Mouse (Mus musculus) WW6 (cell line): ENCODE measurements around the gene Osbpl11.

ENCODE experiments used
- DNase-seq: peaks from one replicate; pipeline ENCODE4 v3.0.0-alpha.2; 2013; ENCODE audit warnings: low read depth, low spot score

Gene Osbpl11

DNA sequence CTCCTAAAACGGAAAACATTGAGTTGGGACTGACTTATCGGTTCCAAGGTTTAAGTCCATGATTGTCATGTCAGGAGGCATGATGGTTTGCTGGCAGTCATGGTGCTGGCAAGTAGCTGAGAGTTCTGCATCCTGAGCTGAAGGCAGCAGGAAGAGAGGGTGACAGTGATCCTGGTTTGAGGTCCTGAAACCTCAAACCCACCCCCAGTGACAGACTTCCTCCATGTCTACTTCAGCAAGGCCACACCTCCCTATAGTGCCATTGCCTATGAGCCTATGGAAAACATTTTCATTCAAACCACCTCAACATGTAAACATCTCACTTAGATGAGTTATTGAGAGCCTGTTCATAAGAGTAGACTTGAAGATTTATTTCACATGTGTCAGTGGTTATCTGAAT lies 54.4 kb downstream of the Osbpl11 start:
- DNase-seq, result no peak

DNA sequence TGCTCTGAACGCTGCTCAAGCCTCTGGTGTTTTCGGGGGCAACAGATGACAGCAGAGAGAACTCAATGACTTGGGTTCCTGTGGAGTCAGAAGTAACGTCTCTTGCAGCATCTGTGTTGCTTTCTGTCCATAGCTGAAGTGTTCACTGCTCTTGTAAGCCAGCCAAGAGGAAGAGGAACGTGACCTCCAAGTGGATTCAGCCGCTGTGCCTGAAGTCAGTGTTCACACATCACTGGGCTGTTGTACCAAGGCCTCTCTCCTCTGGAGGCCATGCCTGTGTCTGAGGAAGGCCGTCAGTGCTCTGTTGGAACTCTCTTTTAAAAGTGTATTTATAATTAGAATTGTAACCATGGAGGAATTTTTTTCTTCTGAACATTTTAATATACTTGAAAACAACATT lies 57.2 kb downstream of the Osbpl11 start:
- no peak for DNase-seq

DNA sequence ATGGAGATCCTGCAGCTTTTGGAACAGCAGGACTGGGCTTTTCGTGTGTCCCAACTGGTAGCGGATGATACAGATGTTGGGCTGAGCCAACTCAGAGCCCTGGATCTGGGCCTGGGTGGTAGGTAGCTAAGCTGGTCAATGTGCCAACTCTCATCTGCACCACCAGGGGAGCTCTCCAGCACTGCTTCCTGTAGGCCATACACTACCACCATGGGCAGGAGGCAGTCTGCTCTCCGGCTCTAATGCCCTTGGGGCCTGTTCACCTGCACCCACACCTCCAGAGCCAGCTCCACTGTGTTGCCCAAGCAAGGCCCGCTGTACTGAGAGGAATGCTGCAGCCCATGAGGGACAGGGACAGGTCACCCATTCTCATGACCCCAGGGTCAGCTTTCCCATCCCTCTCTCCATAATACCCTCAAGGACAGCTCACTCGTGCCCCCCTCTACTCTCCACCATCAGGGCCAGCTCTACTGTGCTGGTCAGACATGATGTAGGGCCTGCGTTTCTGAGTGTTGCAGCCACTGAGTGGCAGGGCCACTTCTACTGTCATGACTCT lies 59.3 kb downstream of the Osbpl11 start:
- no peak for DNase-seq

DNA sequence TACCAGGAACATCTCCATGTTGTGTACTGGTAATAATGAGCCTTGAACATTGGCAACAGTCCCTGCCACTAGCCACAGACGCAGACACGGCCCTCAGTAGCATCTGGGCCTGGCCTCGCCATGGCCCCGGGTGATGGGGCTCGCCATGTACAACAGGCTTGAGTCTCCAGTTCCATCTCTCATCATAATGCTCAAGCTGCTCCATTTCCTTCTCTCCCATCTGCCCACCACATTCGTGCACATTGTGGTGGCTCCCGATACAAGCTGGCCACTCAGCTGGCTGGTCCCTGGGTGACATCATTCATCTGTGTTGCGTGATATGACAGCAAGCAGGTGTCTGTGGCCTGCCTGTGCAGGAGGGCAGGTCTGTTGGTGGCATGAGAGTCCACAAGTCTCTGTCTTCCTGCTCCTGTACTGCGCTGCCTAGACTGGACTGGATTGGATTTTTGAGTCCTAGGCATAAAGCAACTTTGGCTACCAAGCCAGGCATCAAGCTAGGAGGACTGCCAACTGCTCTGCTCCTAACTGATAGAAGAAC lies 60.1 kb downstream of the Osbpl11 start:
- no peak for DNase-seq

DNA sequence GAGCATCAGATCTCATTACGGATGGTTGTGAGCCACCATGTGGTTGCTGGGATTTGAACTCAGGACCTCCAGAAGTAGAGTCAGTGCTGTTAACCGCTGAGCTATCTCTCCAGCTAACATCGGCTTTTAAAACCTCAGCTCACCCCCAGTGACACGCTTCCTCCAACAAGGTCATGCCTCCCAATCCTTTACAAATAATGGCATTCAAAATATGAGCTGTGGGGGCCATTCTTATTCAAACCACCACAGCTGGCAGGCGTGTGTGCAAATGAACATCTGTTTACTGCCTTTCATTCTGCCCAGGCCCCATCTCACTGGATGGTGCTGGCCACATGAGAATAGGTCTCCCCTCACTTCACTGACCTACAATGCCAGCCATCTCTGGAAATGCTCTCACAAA lies 61.7 kb downstream of the Osbpl11 start:
- no peak for DNase-seq

DNA sequence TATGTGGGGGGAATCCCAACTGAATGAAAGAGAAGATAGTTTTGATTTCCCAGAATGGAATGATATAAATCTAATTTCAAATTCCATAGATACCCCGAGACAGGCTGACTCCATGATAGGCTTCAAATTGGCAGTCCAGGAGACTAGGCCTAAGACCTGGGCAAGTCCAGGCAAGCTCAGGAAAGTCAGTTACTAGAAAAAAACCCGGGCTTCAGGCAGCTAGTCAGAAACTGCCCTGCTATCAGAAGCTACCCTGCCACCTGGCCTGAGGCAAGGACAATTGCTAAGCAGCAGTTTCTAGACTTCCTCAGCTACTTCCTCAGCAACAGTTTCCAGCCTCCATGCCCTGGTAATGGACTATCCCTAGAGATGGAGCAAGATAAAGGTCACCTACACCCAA lies 62.1 kb downstream of the Osbpl11 start:
- no peak for DNase-seq

DNA sequence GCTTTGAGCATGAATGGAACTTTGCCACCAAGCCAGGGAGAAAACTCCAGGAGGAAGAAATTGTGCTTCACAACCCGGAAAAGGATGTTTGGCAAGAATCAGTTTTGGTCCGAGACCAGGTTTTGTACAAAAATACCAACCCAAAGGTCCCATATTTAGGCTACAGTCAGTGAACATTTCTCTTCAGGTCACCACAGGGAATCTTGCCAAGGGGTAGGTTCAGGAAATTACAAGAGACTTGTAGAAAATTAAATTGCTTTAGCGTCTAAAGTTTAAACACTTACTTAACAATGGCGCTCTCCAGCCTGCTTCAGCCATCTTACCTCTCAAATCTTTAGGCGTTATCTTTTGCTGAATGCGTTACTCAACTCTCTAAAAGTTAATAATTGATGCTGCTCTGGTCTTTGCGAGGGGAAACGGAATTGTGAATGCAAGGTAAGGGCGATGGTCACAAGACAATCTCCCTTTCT lies 65.8 kb downstream of the Osbpl11 start:
- no peak for DNase-seq

DNA sequence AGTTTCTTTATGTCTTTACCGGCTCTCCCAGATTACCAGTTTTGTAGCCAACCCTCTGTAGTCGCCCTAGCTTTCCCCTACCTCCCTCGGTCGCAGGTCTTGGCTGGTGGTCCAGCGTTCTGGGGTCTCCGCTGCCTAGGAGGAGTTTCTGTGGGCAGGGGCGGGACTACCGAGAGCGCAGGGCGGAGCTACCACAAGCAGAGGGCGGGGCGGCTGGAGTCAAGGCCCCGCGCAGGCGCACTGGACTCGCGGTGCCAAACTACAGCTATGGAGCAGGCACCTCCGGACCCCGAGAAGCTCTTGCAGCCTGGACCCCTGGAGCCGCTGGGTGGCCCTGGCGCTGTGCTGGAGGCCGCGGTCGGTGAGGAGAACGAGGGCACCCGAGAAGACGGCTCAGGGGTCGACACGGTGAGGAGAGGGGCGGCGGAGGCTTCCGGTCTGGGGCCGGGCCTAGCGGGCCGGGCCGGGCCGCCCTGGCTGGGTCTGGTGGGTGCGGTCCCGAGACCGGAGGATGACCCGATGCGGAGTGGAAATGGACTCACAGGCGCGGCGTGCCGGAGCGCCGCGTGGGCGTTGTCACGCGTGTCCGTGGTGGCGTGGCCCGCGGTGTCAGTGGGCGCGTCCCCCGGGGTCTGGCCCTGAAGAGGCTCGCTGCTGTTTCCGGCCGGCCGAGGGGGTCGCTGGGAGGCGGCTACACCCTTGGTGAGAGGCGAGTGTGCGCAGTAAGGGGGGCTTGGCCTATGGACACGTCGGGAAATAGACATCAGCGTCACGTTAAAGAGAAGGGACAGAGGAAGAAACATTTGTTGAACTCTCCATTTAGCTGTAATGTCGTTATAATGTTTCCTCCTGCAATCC lies 66.6 kb downstream of the Osbpl11 start, which contains the start of gene Snx4:
TSS of gene Snx4 (plus strand) at position 249 of the 858 bp plus-strand sequence.
- peak; percentile 86 for DNase-seq

DNA sequence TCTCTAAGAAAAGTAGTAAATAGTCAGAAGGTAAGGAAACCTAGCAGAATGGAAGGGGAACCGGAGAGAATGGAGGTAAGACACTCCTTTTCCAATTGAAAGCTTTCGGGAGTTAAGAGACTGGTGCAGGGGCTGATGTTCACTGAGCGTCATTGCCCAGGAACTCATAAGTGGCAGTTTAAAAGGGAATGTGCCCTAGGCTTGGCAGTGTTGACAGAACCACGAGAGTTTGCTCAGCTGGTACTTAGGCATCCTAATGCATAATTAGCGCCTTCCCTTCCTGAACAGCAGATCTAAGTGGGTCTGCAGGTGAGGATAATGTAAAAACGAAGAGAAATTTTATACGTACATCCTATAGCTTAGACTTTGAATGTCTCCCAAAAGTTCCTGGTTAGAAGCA lies 70.7 kb downstream of the Osbpl11 start:
- DNase-seq, result no peak

DNA sequence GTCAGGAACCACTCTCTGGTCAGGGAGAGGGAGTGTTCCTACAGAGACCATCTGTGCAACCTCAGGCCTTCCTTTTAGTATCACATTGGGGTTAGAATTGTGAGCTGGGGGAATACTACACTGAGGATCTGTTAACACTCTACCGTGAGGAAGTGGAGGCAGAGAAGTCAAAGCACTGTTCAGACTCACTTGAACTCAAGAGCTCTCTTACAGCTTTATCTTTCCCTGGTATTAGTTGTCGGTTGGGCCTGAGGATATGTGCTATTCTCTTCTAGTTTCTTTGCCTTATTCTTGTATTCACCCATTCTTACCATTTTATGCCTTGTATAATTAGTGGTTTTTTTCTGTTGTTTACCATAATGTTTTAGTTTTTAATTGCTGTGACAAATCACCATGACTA lies 73.7 kb downstream of the Osbpl11 start:
- no peak for DNase-seq

DNA sequence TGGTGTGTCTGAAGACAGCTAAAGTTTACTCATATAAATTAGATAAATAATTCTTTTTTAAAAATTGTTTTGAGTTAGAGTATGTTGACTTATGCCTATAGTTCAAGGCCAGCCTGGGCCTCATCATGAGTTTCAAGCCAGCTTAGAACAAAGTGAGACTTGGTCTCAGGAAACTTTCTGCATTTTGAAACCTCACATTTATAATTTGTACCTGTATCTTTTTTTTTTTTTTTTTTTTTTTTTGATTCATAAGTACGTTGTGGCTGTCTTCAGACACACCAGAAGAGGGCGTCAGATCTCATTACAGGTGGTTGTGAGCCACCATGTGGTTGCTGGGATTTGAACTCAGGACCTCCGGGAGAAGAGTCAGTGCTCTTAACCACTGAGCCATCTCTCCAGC lies 75.0 kb downstream of the Osbpl11 start:
- DNase-seq, result no peak

DNA sequence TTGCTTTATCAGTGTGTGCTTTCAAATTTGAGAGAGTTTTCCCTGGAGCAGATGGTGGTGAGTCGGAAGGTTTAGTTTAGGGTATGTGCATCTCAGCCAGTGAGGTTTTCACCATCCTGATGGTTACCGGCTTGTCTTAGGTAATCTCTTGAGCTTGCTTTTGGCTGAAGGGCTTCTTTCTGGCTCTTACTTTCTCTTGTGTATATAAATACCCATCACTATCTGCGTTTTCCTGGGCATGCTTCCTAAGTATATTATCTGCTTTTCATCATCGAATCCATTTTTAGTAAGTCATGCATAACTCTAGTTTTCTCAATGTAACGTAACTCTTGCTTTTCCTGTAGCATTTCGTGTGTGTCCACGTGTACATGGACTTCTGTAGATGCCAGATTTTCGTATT lies 76.0 kb downstream of the Osbpl11 start:
- no peak for DNase-seq

DNA sequence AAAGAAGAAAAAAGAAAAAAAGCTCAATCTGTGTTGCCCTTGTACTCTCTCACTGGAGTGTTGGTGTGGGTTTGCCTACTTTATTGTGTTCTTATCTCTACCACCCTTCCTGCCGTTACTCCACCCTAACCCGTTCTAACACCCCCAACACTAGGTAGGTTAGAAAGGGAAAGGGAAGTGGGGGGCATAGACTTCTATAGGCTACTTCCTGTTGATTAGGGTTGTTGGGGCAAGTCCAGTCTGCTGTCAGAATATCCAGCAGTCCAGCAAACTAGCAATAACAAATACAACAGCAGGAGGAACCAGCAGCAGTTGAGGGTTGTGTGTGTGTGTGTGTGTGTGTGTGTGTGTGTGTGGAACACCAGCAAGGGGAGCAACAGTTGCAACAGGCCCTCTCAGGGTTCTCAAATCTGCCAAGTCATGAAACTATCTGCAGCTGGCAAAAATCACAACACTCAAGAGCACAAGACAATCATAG lies 76.8 kb downstream of the Osbpl11 start:
- DNase-seq, result no peak

DNA sequence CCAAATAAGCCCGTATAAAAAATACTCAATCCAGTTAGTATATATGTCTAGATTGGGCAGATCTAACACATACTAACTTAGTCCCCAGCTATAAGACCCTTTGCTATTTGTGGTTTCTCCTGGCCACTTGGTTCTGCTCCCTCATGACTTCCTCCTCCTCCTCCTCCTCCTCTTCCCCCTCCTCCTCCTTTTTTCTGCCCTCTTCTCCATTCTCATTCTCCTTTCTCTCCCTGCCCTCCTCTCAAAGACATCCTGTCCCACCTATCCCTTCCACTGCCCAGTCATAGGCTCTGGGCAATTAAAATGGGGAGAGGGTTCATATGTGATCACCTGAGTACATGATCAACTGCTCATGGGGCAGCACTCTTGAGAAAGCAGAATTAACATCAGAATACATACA lies 77.2 kb downstream of the Osbpl11 start:
- DNase-seq, result no peak

DNA sequence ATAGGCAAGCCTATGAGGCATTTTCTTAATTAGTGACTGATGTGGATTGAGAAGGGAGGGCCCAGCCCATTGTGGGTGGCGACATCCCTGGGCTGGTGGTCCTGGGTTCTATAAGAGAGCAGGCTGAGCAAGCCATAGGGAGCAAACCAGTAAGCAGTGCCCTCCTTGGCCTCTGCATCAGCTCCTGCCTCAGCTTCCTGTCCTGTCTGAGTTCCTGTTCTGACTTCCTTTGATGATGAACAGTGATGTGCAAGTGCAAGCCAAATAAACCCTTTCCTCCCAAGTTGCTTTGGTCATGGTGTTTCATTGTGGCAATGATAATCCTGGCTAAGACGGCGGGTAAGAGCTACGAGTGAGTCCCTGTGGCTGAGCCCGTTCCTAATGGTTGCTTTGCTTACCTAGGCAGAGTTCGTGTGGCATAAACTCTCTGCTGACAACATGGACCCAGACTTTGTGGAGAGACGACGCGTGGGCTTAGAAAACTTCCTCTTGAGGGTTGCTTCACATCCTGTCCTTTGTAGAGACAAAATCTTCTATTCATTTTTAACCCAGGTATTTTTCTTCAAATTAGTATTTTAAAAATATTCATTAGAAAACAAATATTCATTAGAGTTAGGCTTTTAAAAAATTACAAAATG lies 82.9 kb downstream of the Osbpl11 start:
- no peak for DNase-seq

DNA sequence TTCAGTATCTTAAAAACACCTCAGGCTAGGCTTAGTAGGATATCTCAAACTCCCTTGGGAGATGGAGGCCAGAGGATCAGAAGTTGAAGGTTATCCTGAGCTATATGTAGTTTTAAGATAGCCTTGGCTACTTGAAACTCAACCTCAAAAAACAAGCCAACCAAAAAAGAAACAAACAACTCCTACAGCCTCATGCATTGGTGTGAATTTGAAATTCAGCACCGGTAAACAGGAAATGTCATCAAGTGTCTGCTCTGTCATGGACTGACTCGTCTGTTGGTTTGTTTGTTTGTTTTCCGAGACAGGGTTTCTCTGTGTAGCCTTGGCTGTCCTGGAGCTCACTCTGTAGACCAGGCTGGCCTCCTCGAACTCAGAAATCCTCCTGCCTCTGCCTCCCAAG lies 87.0 kb downstream of the Osbpl11 start:
- no peak for DNase-seq

DNA sequence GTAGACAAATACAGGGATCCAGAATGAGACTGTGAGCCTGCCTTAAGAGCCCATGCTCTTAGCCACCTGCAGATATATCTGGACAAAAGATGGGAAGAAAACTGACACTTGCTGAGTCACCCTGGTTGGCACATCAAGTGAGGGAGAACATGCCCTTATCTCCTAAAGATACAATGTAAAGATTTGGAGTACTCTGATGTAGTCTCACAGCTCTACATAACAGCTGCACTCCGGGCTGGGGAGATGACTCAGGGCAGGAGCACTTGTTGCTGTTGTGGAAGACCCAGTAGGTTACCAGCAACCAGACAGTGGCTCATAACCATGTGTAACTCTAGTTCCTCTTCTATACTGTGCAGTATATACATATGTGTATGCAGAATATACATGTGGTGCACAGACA lies 98.2 kb downstream of the Osbpl11 start:
- no peak for DNase-seq

DNA sequence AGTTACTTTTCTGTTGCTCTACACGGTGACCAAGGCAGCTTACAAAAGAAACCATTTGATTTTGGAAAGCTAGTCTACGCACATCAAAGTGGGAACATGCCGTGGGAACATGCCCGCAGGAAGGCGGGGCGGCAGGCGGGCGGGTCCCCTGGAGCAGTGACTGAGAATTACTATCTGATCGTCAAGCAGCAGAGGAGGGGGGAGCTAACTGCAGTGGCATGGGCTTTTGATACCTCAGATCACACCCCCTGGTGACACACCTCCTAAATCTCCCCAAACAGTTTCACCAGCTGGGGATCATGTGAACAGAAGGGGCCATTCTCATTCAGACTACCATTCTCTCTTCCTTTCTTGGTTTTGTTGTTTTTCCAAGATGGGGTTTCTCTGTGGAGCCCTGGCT lies 103.7 kb downstream of the Osbpl11 start:
- DNase-seq, result peak; percentile 9

DNA sequence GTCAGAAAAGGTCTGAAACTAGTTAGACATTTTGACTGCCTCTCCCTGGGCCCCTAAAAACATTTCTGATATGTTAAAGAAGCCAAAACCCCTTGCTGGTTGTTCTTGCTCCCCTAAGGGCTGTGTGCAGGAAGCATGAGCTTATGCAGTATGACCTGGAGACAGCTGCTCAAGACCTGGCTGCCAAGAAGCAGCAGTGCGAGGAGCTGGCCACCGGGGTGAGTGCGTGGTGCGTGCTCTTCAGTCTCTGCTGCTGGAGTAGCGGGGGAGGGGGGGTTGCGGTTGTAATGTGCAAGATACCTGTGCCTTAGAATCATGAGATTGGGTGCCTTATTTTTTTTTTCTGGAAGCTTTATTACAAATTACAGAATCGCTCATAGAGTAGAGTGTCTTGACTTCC lies 105.1 kb downstream of the Osbpl11 start:
- no peak for DNase-seq

DNA sequence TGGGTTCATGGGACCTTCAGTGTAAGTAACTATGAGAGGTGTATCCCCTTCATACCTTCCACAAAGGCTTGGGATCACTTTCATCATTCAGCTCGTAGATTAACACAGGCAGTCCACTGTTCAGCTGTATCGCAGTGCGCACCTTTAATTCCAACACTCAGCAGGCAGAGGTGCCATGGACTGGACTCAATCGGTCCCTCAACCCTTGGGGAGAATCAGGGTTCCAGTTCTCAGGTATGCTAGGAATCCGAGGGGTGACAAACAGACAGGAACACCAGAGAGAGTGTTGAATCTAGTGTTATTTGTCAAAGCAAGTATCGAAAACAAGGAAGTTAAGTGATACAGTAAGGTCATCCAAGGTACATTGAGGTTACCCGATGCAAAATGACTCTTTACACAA lies 107.4 kb downstream of the Osbpl11 start:
- no peak for DNase-seq
